ENCODE assay signal across 8 mouse cellular contexts in genomic region chr4:139379719-139380118, GRCm38 (mm10). TPM values are rescaled to one million over a fixed set of nuclear protein-coding genes. Genes with fewer than 3 reads are reported as not detected.
DNase-seq lines count a peak whose midpoint lies in the region; ATAC-seq and TF ChIP-seq lines count a peak whose summit lies in the region.

No protein-coding gene starts in this region.

- 17% methylated on average over 8 of the region's 8 CpGs for WGBS in lung, embryonic 14.5 days
- WGBS in hindbrain, embryonic 11.5 days, result 16% methylated on average over 8 of the region's 8 CpGs
- WGBS in midbrain, embryonic 14.5 days, result 17% methylated on average over 8 of the region's 8 CpGs

- DNase-seq in lung, embryonic 14.5 days, result peak; percentile 2
- no peak for DNase-seq in lung, postnatal 10 days
- peak; percentile 2 for DNase-seq in brain, embryonic 14.5 days (ENCODE audit: low read depth)
- DNase-seq in hindbrain, embryonic 11.5 days (ENCODE audit: low spot score), result peak; percentile 5
- DNase-seq in midbrain, embryonic 14.5 days, result no peak
- no peak for DNase-seq in retina, postnatal 1 day
- no peak for DNase-seq in kidney, postnatal 25 days
- no peak for DNase-seq in right cerebral cortex, adult 2 months (ENCODE audit: low spot score in 2 of 2)

- H3K4me3 ChIP-seq in lung, embryonic 14.5 days (ENCODE audit: low read depth, low read length), result peak overlapping the region; percentile 85
- peak overlapping the region; percentile 82 for H3K4me3 ChIP-seq in hindbrain, embryonic 11.5 days (ENCODE audit: low read depth, low read length)
- peak overlapping the region; percentile 83 for H3K4me3 ChIP-seq in midbrain, embryonic 14.5 days (replicated peaks; ENCODE audit: low read depth, low read length)

- H3K27ac ChIP-seq in lung, embryonic 14.5 days (ENCODE audit: low read depth), result peak overlapping the region; percentile 83
- peak overlapping the region; percentile 78 for H3K27ac ChIP-seq in hindbrain, embryonic 11.5 days (ENCODE audit: low read depth, low read length)
- peak overlapping the region; percentile 71 for H3K27ac ChIP-seq in midbrain, embryonic 14.5 days (replicated peaks; ENCODE audit: low read depth, low read length)

- no peak for ATAC-seq in lung, embryonic 14.5 days (ENCODE audit: insufficient read depth)
- no peak for ATAC-seq in hindbrain, embryonic 11.5 days (ENCODE audit: low FRiP score)
- 0 out of 2 replicates have a peak, but pooled peaks have one; percentile 22 for ATAC-seq in midbrain, embryonic 14.5 days (ENCODE audit: low FRiP score, low TSS enrichment)

- H3K4me2 ChIP-seq in lung, embryonic 14.5 days, result peak overlapping the region; percentile 65
- H3K4me2 ChIP-seq in hindbrain, embryonic 11.5 days (replicated peaks; ENCODE audit: low read depth, low read length), result peak overlapping the region; percentile 83
- H3K4me2 ChIP-seq in midbrain, embryonic 14.5 days (ENCODE audit: low read length), result peak overlapping the region; percentile 62

- H3K4me1 ChIP-seq in lung, embryonic 14.5 days (ENCODE audit: insufficient read depth), result peaks cover 5% of the 10 kb centered on the region; the same call in 1 of the 2 replicates
- H3K4me1 ChIP-seq in hindbrain, embryonic 11.5 days (replicated peaks; ENCODE audit: control insufficient read depth, insufficient read depth, low read length), result peaks cover 4% of the 10 kb centered on the region
- peaks cover 16% of the 10 kb centered on the region for H3K4me1 ChIP-seq in midbrain, embryonic 14.5 days (ENCODE audit: control insufficient read depth, insufficient read depth, low read length)

- peak overlapping the region; percentile 81 for H3K9ac ChIP-seq in lung, embryonic 14.5 days
- H3K9ac ChIP-seq in hindbrain, embryonic 11.5 days (ENCODE audit: low read depth, low read length), result peak overlapping the region; percentile 84
- peak overlapping the region; percentile 60; the same call in 1 of the 2 replicates for H3K9ac ChIP-seq in midbrain, embryonic 14.5 days (replicated peaks; ENCODE audit: low read length)

- TF ChIP-seq POLR2A in brain, embryonic 14.5 days (IDR thresholded peaks at IDR 0.05; ENCODE audit: borderline replicate concordance, extremely low read depth, insufficient read depth, insufficient read length, poor library complexity, severe bottlenecking), result no peak

- H3K36me3 ChIP-seq in lung, embryonic 14.5 days (ENCODE audit: insufficient read depth), result peaks cover 34% of the 10 kb centered on the region
- no peaks in the 10 kb centered on the region for H3K36me3 ChIP-seq in hindbrain, embryonic 11.5 days (ENCODE audit: control insufficient read depth, insufficient read depth, low read length)
- peaks cover 32% of the 10 kb centered on the region for H3K36me3 ChIP-seq in midbrain, embryonic 14.5 days (ENCODE audit: control insufficient read depth, insufficient read depth, low read length)

- H3K27me3 ChIP-seq in lung, embryonic 14.5 days (ENCODE audit: insufficient read depth, low read length), result no peaks in the 10 kb centered on the region
- H3K27me3 ChIP-seq in hindbrain, embryonic 11.5 days (ENCODE audit: control insufficient read depth, insufficient read depth, low read length), result no peaks in the 10 kb centered on the region
- no peaks in the 10 kb centered on the region for H3K27me3 ChIP-seq in midbrain, embryonic 14.5 days (ENCODE audit: control insufficient read depth, insufficient read depth, low read length)

- TF ChIP-seq CTCF in lung, embryonic 14.5 days (IDR thresholded peaks at IDR 0.05; ENCODE audit: low read depth), result no peak
- no peak for TF ChIP-seq CTCF in brain, embryonic 14.5 days (IDR thresholded peaks at IDR 0.05; ENCODE audit: borderline replicate concordance, extremely low read depth, insufficient read depth, insufficient read length)

- no peaks in the 10 kb centered on the region for H3K9me3 ChIP-seq in lung, embryonic 14.5 days (ENCODE audit: low read depth, low read length)
- no peaks in the 10 kb centered on the region for H3K9me3 ChIP-seq in hindbrain, embryonic 11.5 days (ENCODE audit: control insufficient read depth, low read length)
- no peaks in the 10 kb centered on the region for H3K9me3 ChIP-seq in midbrain, embryonic 14.5 days (ENCODE audit: control insufficient read depth, low read length)

RNA-seq across cellular contexts. Expression of gene Ubr4, which starts 27.3 kb away (rescaled TPM):
- 82.2 and 84.5 TPM in 2 replicates for polyA plus RNA-seq in lung, embryonic 14.5 days (2014; fragmentation: Nextera tagmentation; extraction: Ambion mirVana)
- polyA plus RNA-seq in brain, embryonic 14.5 days (2012; rRNA removed), result 200 and 228 TPM in 2 replicates
- polyA plus RNA-seq in hindbrain, embryonic 11.5 days (2014; fragmentation: Nextera tagmentation; extraction: Ambion mirVana), result 76.5 and 82.5 TPM in 2 replicates
- polyA plus RNA-seq in midbrain, embryonic 14.5 days (2014; fragmentation: Nextera tagmentation; extraction: Ambion mirVana), result 83.3 and 97.3 TPM in 2 replicates

RNA-seq across cellular contexts. Expression of gene Emc1, which starts 27.3 kb away (rescaled TPM):
- polyA plus RNA-seq in lung, embryonic 14.5 days (2014; fragmentation: Nextera tagmentation; extraction: Ambion mirVana), result 28.7 and 31.0 TPM in 2 replicates
- polyA plus RNA-seq in brain, embryonic 14.5 days (2012; rRNA removed), result 48.1 and 56.0 TPM in 2 replicates
- polyA plus RNA-seq in hindbrain, embryonic 11.5 days (2014; fragmentation: Nextera tagmentation; extraction: Ambion mirVana), result 21.6 and 23.5 TPM in 2 replicates
- 33.5 and 35.2 TPM in 2 replicates for polyA plus RNA-seq in midbrain, embryonic 14.5 days (2014; fragmentation: Nextera tagmentation; extraction: Ambion mirVana)

RNA-seq across cellular contexts. Expression of gene Mrto4, which starts 27.3 kb away (rescaled TPM):
- polyA plus RNA-seq in lung, embryonic 14.5 days (2014; fragmentation: Nextera tagmentation; extraction: Ambion mirVana), result 118 and 136 TPM in 2 replicates
- 56.6 and 62.0 TPM in 2 replicates for polyA plus RNA-seq in brain, embryonic 14.5 days (2012; rRNA removed)
- 120 and 123 TPM in 2 replicates for polyA plus RNA-seq in hindbrain, embryonic 11.5 days (2014; fragmentation: Nextera tagmentation; extraction: Ambion mirVana)
- polyA plus RNA-seq in midbrain, embryonic 14.5 days (2014; fragmentation: Nextera tagmentation; extraction: Ambion mirVana), result 76.5 and 81.1 TPM in 2 replicates

Comparison
In these comparisons a context has a peak if more than half of its experiments do, and no peak if none do; other contexts are left out.
1. DNase-seq: peak in lung, embryonic 14.5 days (single experiment), brain, embryonic 14.5 days (single experiment) and hindbrain, embryonic 11.5 days (single experiment); none in lung, postnatal 10 days (single experiment), midbrain, embryonic 14.5 days (single experiment), retina, postnatal 1 day (single experiment), kidney, postnatal 25 days (0 of 2) and right cerebral cortex, adult 2 months (0 of 2).
2. Peak in every context shown above with its lines, with median percentiles within 50 percentile points of each other: H3K27ac ChIP-seq, H3K4me2 ChIP-seq, H3K4me3 ChIP-seq and H3K9ac ChIP-seq.